Mouse (Mus musculus): ENCODE results near the gene Prss16.

Gene Prss16

GRCm38 (mm10) chr13:22036149-22036956 is 26.8 kb upstream of the Prss16 start:
- no peak for DNase-seq (ENCODE audit: low spot score)

GRCm38 (mm10) chr13:22035267-22036148 is 26.0 kb upstream of the Prss16 start, which contains the start of the genes Hist1h2ah and Hist1h2bk:
Gene Hist1h2ah, minus strand, starts transcription at chr13:22035568.
Gene Hist1h2bk, plus strand, starts transcription at chr13:22035870.
- DNase-seq (ENCODE audit: low spot score): peak; percentile 81

- no peak for DNase-seq (ENCODE audit: low spot score)
Observed at GRCm38 (mm10) chr13:22034443-22035266, 25.1 kb upstream of the Prss16 start.

- no peak for DNase-seq (ENCODE audit: low spot score)
Observed at GRCm38 (mm10) chr13:22033741-22034442, 24.4 kb upstream of the Prss16 start.

- DNase-seq (ENCODE audit: low spot score): no peak
Observed at GRCm38 (mm10) chr13:22030493-22030892, 21.0 kb upstream of the Prss16 start.

GRCm38 (mm10) chr13:22029928-22030327 is 20.4 kb upstream of the Prss16 start:
- DNase-seq (ENCODE audit: low spot score): no peak

- peak; percentile 94 for DNase-seq (ENCODE audit: low spot score)
Observed at GRCm38 (mm10) chr13:22028673-22029460, 19.3 kb upstream of the Prss16 start.

- DNase-seq (ENCODE audit: low spot score): peak; percentile 87
Observed at GRCm38 (mm10) chr13:22026058-22027031, 16.8 kb upstream of the Prss16 start.

GRCm38 (mm10) chr13:22022241-22022640 is 12.7 kb upstream of the Prss16 start:
- peak; percentile 77 for DNase-seq (ENCODE audit: low spot score)

GRCm38 (mm10) chr13:22021581-22021980 is 12.0 kb upstream of the Prss16 start:
- no peak for DNase-seq (ENCODE audit: low spot score)

- peak; percentile 66 for DNase-seq (ENCODE audit: low spot score)
Observed at GRCm38 (mm10) chr13:22020901-22021339, 11.4 kb upstream of the Prss16 start.

- no peak for DNase-seq (ENCODE audit: low spot score)
Observed at GRCm38 (mm10) chr13:22019934-22020835, 10.6 kb upstream of the Prss16 start.

GRCm38 (mm10) chr13:22015479-22016450 is 6.2 kb upstream of the Prss16 start:
- peak; percentile 63 for DNase-seq (ENCODE audit: low spot score)

- no peak for DNase-seq (ENCODE audit: low spot score)
Observed at GRCm38 (mm10) chr13:22014411-22014845, 4.9 kb upstream of the Prss16 start.

- DNase-seq (ENCODE audit: low spot score): no peak
Observed at GRCm38 (mm10) chr13:22013716-22014115, 4.2 kb upstream of the Prss16 start.

GRCm38 (mm10) chr13:22008707-22009106 is 835 bp downstream of the Prss16 start:
- DNase-seq (ENCODE audit: low spot score): no peak

- no peak for DNase-seq (ENCODE audit: low spot score)
Observed at GRCm38 (mm10) chr13:22007872-22008271, 1.7 kb downstream of the Prss16 start.

Measured in urinary bladder, postnatal 14 days (tissue).